Mouse (Mus musculus) spleen, embryonic (tissue): ENCODE results near the gene Sh3bgrl3.

Experiments used
- CTCF ChIA-PET: fragments of 350-600 bp; sonication (Branson Sonifier 250); formaldehyde crosslinking; loops from one replicate; lab custom pipeline; 2022; lab: Charles Lee

Sh3bgrl3 gene

GRCm38 (mm10) chr4:134087412-134087811 lies 41.2 kb downstream of the Sh3bgrl3 start:
- CTCF ChIA-PET: interaction anchor here (1.0 kb wide), 1 partner anchor 36 kb away, joined by 3 read pairs; no protein-coding TSS in a partner anchor

DNA sequence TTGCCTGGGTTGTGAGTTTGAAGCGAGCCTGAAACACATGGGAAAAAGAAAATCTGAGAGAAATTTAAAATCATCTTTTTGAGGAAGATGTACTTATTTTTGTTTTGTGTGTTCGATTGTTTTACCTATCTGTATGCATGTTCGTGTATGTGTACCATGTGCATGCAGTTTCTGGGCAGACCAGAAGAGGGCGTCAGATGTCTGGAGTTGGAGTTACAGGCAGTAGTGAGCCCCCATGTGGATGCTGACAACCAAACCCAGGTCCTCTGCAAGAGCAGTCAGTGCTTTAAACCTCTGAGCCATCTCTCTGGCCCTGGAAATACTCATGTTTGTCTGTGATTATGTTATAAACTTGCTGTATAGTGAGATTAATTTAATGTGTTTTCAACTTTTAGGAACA lies 43.6 kb downstream of the Sh3bgrl3 start:
- CTCF ChIA-PET: interaction anchor here (0.6 to 0.7 kb wide), 3 partner anchors 10 to 830 kb away, joined by 5 to 8 read pairs (median 8); no protein-coding TSS in a partner anchor

GRCm38 (mm10) chr4:134082460-134082859 lies 46.1 kb downstream of the Sh3bgrl3 start:
- CTCF ChIA-PET: interaction anchor here (0.6 to 1.8 kb wide), 2 partner anchors 10 to 42 kb away, joined by 3 to 6 read pairs; no protein-coding TSS in a partner anchor

DNA sequence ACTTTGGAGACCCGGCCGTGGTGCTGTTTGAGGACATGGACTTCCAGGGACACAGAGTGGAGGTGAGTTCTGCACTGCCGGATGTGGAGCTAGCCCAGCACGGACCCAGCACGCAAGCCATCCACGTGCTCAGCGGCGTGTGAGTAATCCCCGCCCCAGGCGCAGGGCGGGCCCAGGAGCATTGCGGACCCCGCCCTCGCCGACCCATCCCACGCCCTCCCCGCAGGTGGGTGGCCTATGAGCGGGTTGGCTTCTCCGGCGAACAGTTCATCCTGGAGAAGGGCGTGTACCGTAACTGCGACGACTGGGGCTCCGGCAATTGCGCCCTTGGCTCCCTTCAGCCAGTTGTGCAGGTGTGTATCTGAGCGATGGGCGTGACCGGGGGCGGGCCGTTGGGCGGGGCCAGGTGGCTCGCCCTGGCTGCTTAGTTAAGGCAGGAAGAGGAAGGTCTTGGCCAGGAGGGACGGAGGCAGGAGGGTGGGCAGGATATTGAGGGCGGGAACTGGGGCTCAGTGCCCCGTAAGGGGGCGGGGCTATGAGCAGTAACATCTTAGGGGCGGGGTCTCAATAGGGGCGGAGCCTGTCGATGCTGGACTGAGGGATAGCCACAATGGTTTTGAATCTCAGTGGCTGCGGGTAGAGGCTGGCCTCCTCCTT lies 46.7 kb downstream of the Sh3bgrl3 start:
- CTCF ChIA-PET: interaction anchor here (0.6 to 1.8 kb wide), 3 partner anchors 10 to 46 kb away, joined by 3 to 6 read pairs (median 6); no protein-coding TSS in a partner anchor

DNA sequence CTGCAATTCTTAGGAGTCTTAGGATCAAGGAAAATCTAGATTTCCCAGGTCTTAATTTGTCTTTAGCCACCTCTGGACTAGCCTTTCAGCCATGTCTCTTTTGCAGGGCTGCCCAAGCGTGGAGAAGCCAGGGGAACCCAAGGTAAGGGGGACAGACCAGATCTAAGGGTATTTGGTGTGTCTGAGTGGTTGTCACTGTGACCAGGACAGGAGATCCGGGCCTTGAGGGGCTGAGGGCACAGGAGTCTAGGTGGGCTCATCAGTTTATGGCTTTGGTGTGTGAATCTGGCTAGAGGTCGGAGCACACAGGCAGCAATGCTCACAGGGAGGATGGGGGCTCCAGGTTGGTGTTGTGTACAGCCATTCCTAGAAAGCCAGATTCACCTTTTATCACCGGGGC lies 47.9 kb downstream of the Sh3bgrl3 start:
- CTCF ChIA-PET: interaction anchor here (1.7 kb wide), 1 partner anchor 45 kb away, joined by 3 read pairs; no protein-coding TSS in a partner anchor

GRCm38 (mm10) chr4:134078694-134079093 lies 49.9 kb downstream of the Sh3bgrl3 start:
- CTCF ChIA-PET: interaction anchor here (0.9 kb wide), 1 partner anchor 60 kb away, joined by 3 read pairs; no protein-coding TSS in a partner anchor
